Mouse (Mus musculus) forelimb bud, embryonic 11.5 days (tissue): ENCODE measurements around the gene Mkrn2.
A peak's percentile ranks its signal among the peaks of the same experiment; 100 is the strongest.
"Not testable (repeated sequence)": the region's sequence is repeated elsewhere in the genome, so short reads cannot be mapped to it uniquely, and the experiment has no call there.

Experiments used
- DNase-seq: peaks from one replicate; pipeline ENCODE4 v3.0.0-alpha.2; 2012; ENCODE audit warnings: low read depth, low spot score

The Mkrn2 gene

DNA sequence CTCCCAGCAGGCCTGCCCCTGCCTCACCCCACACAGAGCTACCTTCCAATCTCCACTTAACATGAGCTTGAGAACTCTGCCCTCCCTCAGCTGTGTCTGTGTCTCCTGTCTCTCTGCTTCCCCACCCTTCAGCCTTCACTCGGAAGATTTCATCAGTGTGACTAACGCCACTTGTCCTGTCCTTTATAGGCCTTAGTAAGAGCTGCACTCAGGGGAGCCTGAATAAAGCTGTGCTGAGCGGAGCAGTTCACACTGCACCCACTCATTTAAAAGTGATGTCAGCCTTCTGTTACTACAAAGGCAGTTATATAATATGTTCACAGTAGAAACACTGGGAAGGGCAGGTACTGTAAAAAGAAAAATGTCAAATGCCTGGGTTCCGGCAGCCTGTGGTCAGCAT lies 5.7 kb downstream of the Mkrn2 start:
- DNase-seq = no peak

DNA sequence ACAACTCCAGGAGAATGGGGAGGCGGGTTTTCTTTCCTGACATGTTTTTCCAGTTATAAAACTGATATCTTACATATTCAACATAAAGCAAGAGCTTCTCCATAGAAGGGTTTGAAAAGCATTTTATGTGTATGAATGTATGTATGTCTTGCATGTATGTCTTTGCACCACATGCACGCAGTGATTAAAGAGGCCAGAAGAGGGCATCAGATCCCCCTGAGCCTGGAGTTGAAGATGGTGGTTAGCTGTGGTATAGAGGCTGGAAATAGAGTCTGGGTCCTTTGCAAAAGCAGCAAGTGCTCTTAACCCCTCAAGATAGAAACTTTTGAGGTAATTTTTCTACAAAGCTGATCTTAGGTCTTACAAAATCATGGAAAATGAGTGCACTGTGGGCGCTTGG lies 7.4 kb downstream of the Mkrn2 start:
- DNase-seq = peak; percentile 35

DNA sequence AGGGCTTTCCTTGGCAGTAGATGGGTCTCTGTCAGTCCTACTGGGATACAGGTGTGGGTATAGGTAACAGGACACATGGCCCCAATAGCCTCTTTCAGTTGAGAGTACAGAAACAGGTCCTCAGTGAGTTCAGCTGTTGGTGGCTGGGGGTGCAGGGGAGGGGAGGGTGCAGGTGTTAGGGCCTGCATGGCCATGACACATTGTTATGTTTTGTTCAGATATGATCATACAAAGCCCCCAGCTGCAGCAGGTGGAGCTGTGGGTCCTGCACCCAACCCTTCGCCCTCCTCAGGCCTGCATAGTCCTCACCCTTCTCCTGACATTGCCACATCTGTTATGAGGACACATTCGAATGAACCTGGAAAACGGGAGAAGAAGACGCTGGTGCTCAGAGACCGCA lies 8.6 kb downstream of the Mkrn2 start:
- no peak for DNase-seq

DNA sequence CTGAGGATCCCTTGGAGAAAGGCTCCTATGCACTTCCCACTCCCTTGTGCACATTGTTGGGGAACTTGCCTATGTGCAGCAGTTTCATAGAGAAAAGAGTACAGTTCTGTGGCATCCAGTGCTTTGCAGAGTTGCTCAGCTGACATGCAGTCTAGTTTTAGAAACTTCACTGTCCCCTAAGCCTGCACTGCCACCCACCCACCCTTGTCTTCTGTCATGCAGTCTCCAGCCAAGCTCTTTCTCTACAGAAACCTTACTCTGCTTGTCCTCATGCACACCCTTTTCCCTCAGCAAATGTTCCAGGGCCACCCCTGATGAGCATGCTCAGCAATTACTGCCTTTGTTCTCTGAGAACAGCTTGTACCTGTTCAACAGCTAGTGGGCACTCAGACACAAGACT lies 12.1 kb downstream of the Mkrn2 start:
- DNase-seq = no peak

DNA sequence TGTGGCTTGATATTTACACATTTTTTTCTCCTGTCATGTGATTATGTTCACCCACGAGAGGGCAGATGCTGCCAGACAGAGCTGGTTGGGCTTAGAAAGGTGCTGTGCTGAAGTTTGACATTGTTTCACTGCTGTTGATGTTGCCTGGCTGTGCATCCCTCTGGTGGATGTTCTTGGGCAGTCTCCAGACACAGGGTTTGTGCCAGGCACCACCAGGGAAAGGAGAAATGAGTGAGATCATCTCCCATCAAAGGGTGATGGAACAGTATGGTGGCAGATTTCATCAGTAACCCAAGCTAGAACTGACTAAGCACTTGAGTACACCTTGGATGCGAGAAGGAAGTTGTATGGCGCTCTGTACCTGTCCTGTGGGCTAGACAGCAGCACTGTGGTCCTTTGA lies 14.3 kb downstream of the Mkrn2 start:
- DNase-seq = no peak

DNA sequence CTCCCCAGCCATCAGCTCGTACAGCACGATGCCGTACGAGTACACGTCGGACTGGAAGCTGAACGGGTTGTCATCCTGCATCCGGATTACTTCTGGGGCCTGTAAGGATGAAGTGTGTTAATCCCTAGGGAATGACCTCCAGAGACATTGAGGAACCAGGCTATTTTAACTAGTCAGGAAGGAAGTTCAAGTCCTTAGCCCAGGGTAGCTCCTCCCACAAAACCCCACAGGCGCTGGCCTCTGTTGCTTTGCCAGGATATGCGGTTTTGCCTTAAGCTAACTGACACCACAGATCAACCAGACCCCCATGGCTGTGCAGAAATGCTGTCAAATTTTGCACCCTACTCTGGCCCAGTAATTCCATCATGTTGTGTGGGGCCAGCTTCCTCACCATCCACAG lies 18.1 kb downstream of the Mkrn2 start:
- no peak for DNase-seq

DNA sequence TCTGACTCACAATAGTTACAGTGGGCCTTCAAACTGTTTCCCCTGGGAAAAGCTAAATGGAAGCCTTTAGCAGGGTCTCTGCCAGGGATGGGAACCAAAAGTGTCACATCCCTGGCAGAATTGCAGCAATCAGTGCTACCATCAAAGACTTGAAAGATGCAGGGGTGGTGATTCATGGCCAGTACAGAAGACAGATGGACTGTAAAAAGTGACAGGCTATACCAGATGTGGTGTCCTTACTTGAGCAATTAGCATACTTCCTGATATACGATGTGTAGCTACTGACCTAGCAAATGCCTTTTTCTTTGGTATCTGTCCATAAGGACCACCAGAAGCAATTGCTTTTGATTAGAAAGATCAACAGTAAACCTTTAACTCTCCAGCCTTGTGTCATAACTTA lies 19.2 kb downstream of the Mkrn2 start:
- DNase-seq = no peak

DNA sequence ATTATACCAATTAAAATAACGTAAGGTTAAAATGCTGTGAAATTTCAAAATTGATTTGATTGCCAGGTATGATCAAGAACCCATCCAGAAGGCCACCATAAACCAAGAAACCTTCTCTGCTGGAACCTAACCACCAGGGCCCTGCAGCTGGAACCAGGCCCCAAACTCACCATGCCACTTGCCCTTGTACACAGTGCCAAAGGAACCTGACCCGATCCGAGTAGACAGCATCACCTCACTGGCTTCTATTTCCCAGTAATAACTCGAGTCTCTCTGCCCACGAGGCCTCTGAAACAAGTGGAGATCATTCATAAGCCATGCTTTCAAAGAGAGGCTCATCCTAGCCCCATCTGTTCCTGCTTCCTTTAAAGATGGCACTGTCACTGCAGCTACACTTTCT lies 24.4 kb downstream of the Mkrn2 start:
- no peak for DNase-seq

DNA sequence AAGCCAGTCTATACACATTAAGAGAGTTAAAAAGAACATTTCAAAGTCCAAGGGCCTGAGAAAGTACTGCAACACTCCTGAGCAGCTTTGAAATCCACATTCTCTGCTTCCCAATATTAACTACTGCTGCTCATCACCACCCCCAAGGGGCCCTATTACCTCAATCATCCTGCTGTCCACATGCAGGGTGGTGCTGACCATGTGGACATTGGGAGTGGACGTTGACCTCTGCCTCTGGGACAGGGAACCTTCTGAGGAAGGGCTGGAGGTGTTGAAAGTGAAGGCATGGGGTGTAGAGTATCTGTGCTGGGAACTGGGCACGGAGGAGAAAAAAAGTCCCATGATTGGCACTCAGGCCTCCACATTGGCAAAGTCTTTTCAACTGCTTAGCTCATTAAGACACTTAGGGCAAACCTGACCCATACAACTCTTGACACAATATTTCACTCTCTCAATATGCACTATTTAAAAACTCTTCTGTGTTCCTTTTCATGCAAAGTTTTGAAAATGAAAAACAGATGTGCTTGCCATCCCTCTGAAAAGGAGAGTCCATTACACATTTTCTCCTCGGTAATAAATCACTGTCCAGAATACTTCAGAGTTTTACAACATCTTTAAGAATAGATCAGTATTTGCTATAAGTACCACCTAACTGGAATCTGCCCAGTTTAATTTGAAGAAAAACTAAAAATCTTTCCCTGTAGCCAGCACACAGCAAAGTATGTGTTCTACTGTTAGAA lies 29.5 kb downstream of the Mkrn2 start:
- DNase-seq = no peak

DNA sequence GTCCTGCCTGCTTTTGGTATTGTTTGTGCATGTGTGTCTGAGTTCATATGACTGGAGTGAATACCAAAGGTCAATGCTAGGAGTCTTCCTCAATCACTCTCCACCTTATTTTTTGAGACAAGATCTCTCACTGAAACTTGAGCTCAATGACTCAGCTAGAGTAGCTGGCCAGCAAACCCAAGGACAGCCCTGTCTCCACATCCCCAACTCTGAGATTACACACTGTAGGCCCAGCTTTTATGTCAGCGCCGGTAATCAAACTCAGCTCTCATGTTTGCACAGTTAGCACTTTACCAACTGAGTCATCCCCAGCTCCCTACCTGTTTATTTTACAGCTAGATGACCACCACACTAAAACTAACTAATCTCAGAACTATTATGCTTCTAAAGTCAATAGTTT lies 32.3 kb downstream of the Mkrn2 start:
- DNase-seq = no peak

DNA sequence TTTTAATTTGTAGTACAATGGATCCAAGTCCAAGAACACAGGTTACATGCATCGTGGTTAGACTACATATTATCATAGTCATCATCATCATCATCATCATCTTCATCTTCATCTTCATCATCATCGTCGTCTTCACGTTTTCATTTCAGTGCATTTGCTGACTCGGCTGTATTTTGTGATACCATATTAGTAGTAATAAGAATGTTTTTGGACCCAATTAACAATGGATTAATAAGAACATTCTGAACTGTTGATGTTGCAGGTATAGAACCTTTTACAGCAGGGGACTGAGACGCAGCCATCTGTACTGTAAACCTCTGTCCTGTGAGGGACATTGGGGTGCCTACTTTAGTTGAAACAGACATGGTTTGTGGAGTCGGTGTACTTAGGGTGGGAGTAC lies 36.5 kb downstream of the Mkrn2 start:
- DNase-seq = not testable (repeated sequence)

DNA sequence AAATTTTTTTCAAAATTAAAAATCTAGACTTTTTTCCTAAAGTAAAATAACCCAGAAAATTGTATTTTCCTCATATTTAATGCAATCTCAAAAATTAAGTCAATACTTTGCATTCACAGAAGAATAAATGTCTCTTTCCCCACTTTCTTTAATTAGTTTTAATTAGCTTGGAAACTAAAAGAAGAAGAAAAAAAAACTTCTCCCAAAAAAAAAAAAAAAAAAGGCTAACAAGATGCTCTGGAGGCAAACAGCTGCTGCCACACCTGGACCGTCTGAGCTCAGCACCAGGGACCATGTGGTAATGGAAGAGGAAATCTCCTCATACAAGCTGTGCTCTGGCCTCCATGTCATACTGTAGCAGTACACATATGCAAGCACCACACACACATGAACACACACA lies 41.6 kb downstream of the Mkrn2 start:
- DNase-seq = no peak

DNA sequence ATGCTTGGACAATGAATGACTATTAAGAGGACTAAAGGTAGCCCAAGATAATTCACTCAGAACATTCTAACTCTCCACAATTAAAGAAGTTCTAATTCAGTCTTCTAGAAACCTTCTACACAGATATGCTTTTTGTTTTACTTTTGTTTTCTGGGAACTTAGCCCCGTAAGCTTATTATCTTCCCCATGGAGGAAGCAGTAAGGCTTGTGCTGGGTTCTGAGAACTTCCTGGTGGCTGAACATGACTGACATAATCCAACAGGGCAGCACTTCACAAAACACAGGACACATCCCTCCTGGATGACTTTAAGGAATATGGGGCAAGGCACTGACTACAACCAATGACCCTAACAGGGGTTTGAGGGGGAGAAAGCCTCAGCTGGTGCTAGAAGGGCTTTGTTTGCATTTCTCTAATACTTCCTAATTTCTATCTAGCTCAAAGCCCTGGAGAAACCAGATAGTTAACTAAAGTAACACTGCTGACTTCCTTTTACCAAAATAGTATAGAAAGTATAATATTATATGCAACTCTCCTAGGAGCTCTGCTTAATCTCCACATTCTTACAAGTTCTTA lies 48.2 kb downstream of the Mkrn2 start:
- DNase-seq = no peak

DNA sequence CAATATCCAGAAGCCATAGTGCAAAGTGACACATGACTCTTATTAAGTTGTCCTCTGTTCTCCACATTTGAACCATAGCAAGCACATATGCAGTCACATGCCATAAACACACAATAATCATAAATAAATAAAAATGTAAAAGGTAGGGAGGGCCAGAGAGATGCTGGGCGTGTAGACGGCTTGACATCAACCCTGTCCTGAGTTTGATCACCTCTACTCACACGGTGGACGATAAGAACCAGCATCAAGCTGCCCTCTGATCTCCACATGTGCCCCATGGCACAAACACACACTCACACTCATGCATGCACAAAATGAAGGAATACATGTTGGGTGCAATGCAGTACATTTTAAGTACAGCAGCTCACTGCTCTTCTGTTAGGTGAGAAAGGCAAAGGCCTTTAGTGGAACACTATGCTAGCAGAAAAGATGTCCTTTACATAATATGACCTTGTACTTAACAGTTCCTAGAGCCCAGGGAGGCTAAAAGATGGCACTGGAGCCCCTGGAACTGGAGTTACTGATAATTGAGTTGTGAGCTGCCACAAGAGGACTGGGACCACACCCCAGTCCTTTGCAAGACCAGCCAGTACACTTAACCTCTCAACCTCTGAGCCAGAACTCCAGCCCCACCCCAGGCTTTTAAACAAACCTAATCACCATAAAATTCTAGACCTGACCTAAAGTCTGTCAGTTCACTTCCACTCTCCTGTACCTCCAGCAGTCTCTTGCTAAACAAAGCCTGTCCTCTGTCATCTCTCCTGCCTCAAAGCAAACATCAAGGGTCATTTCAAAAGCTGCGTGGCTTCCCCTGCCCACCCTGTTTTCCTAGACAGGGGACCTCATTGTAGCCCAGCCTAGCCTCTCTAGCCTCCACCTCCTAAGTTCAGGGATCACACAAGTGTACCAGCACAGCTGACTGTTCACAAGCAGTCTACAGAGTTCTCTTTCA lies 49.0 kb downstream of the Mkrn2 start:
- DNase-seq = no peak

DNA sequence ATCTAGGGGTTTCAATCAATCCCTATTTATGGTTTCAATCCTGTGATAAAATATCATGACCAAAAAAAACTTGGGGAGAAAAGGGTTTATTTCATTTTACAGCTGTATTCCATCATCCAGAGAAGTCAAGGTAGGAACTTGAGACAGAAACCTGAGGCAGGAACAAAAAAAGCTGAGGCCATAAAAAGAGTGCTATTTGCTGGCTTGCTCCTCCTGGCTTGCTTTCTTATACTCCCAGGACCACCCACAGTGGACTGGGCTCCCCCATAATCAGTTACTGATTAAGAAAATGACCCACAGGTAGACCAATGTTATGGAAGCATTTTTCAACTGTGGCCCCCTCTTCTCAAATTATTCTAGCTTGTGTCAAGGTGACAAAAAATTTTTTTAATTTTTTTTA lies 50.0 kb downstream of the Mkrn2 start:
- DNase-seq = peak; percentile 14

DNA sequence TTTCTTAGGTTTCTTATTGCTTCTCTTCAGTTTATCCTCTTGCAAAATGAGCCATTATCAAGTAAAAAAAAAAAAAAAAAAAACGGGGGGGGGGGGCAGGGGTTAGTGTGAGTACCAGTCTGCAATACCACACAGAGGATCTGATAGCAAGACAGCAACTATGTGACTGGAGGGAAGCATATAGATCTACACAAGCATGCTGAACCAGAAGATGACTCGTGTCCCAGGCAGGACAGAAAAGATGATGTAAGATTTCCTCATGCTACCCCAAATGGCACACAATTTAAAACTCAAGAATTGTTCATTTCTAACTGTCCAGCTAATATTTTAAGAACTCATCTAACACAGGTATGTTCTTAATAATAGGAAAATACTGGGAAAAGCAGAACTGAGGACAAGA lies 52.2 kb downstream of the Mkrn2 start:
- DNase-seq = no peak

DNA sequence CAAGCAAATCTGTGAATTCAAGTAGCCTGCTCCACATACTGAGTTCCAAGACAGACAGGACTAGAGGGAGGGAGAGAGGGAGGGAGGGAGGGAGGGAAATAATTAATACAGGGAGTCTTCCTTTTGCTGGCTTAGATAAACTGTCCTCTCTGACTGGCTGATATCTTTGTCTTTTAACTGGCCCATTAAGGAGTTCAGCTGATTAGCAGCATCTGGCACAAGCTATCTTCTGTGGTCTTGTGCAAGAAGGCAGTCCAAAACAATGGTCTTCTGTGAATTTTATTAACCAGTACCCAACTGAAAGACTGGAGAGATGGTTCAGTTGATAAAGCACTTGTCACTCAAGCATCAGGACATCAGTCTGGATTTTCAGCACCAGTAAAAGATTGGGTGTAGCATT lies 57.1 kb downstream of the Mkrn2 start:
- DNase-seq = no peak

DNA sequence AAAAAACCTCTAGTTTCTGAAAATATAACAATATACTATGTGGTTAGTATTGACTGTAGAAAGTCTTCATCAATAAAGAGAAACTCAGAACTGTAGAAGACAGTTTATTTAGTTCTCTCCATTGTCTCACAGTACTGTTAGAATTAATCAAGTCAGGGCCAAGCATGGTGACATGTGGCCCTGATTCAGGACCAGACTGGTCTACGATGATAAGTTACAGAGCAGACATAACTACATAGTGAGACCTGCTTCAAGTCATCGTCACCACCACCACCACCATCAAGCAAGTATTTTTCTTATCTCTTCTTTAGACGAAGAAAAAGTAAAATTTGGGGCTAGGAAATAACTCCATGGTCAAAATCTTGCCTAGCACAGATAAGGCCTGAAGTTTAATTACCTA lies 62.6 kb downstream of the Mkrn2 start:
- no peak for DNase-seq

DNA sequence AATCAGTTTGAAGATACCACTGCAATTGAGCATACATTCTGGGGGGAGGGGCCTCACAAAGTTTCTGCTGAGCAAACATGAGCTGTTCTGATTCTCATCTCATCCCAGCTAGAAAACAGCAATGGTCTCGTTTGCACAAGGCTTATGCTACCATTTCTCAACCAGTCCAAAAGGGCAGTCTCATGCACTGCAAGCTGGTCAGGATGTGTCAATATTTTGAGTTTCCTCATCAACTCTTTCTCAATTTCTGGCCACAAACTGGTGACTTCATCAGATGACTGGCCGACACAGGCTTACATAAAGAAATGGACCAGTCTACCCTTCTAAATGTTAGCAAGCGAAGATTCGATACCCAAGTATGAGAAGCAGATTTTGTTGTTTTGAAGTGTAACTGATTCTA lies 64.9 kb downstream of the Mkrn2 start:
- no peak for DNase-seq
